Mouse (Mus musculus) adrenal gland (tissue): ENCODE results near the gene Pigc.

Experiments used
- intact Hi-C: fragments of 180-260 bp; cut with DNase I; formaldehyde crosslinking; loops from one replicate; pipeline ENCODE4 v1.15.1; 2025
- long read RNA-seq, 2 experiments: library from polyadenylated mRNA; unstranded; transcript quantifications; one replicate each; pipeline ENCODE4 v2.0.0; 2020; ENCODE audit warnings: borderline replicate concordance in 1 of 2; ENCODE audit not compliant: insufficient replicate concordance in 1 of 2

The Pigc gene
- long read RNA-seq, experiment 1, full-length matches to known transcripts, result 11 of 12 reads
- long read RNA-seq, experiment 1, partial matches to known transcripts, result 0 of 12 reads
- long read RNA-seq, experiment 1, other reads (novel, unspliced or antisense), result 1 of 12 reads
- long read RNA-seq, experiment 2, full-length matches to known transcripts, result 9 of 9 reads
- long read RNA-seq, experiment 2, partial matches to known transcripts, result 0 of 9 reads
- long read RNA-seq, experiment 2, other reads (novel, unspliced or antisense), result 0 of 9 reads

- intact Hi-C loops, result loop anchor here (5.0 kb wide), 1 partner anchor 91 kb away; the partner anchor contains the start of gene Suco
Measured at GRCm38 (mm10) chr1:161968589-161969407, at the start of gene Pigc. Pigc (plus strand) TSS chr1:161969186.

- intact Hi-C loops, result no loop called here
Measured at GRCm38 (mm10) chr1:161919594-161919993, 49.4 kb upstream of the Pigc start.

GRCm38 (mm10) chr1:161920475-161921454 lies 48.2 kb upstream of the Pigc start:
- intact Hi-C loops, result no loop called here

DNA sequence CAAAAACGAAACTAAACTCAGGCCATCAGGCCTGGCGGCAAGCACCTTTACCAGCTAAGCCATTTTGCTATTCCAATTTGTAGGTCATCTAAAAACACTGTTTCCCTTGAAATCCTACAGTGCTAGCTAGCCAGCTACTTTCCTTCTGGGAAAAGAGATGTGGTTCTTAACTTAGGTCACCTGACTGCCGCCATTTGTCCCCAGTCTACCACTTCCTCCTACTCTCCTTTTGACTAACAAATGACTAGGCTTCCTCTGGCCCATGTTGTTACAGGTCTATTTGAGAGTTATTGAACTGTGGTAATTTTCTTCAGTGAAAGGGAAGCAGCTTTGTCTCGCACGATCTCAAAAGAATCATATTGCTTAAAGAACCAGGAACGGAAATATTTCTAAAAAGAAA lies 47.1 kb upstream of the Pigc start:
- intact Hi-C loops, result no loop called here

- intact Hi-C loops, result no loop called here
Measured at GRCm38 (mm10) chr1:161924321-161924720, 44.7 kb upstream of the Pigc start.

- intact Hi-C loops, result no loop called here
Measured at GRCm38 (mm10) chr1:161925281-161925805, 43.6 kb upstream of the Pigc start.

DNA sequence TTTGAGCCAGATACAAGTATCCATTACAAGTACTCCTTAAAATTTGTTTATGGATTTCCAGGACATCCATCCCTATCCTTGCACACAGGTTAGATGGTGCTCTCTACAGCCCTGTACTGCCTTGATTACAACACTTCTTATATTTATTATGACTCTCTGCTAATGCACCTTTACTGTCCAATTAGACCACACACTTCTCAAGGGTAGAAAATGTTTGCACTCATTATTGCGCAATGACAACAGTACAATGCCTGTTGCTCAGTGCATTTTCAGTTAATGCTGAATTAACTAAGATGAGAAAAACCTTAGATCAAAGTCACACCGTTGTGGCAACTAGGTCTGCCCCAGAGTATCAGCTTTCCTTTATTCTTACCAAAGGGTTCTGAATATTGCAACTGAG lies 41.0 kb upstream of the Pigc start:
- intact Hi-C loops, result no loop called here

- intact Hi-C loops, result no loop called here
Measured at GRCm38 (mm10) chr1:161931313-161931712, 37.7 kb upstream of the Pigc start.

DNA sequence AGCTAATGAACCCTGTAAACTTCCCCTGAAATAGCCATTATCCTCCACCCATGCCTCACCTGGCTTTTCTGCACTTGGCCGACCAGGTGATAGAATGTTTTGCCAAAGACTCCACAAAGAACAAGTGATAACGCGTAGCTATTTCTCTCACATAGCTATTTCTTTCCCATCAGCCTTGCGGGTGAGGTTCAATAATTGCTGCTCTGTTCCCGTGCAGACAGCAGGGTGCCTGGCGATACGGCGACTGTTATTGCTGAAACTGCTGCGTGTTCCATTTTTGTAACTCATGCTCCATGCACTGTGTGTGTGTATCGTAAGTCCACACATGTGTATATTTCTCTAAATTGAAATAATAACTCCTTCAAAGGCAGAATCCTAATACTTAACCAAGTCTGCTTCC lies 37.2 kb upstream of the Pigc start:
- intact Hi-C loops, result no loop called here

DNA sequence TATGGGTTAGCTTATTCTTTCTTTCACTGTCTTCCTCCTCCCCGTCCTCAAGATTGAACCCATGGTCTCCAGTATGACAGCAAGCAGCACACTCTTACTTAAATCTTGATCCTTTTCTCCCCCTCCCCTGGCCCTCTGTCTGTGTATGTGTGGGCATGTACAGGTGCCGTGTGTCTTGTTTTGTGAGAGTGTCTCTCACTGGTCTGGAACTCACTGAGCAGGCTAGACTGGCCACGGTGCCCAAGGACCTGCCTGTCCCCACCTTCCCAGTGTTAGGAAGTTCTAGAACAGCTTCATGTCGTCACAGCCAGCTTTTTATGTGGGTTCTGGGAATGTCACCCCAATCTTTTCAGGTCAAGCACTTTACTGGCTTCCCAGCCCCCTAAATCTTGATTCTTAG lies 36.7 kb upstream of the Pigc start:
- intact Hi-C loops, result no loop called here

DNA sequence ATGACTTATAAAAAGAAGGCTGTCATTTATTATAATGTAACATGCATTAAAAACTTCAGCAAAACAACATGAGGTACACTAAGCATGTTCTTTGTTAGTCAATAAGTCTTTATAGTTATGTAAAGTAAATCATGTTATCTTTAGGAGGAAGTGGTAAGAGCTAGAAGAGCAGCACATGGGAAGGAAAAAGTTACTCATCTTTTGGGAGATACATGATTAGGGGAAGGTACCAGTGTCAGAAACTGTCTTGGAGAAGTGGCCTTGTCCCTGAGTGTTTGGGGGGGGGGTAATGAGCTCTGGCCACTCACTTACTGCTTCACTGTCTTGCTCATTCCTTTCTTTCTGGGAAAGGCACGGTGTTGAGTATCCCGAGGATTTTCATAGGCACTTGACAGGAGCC lies 26.9 kb upstream of the Pigc start:
- intact Hi-C loops, result no loop called here

- intact Hi-C loops, result no loop called here
Measured at GRCm38 (mm10) chr1:161951009-161951779, 17.8 kb upstream of the Pigc start.

- intact Hi-C loops, result no loop called here
Measured at GRCm38 (mm10) chr1:161952599-161952998, 16.4 kb upstream of the Pigc start.

DNA sequence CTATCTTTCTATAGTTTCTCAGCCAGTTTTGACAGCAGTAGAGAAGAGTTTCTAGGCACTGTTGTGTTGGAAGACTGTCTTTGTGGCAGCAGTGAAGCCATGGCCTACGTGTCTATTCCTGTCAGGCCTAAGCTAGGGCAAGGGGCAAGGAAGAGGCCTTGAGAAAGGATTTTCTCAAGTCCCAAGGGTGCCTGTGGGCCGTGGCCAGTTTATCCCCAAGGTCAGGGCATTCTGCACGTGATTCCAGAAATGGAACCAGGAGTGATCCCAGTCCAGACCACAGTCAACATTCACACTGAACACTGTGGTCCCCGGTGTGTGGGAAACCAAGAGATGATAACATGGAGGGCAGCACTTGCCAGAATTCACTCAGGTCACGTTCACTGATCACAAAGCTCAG lies 13.1 kb upstream of the Pigc start:
- intact Hi-C loops, result no loop called here

DNA sequence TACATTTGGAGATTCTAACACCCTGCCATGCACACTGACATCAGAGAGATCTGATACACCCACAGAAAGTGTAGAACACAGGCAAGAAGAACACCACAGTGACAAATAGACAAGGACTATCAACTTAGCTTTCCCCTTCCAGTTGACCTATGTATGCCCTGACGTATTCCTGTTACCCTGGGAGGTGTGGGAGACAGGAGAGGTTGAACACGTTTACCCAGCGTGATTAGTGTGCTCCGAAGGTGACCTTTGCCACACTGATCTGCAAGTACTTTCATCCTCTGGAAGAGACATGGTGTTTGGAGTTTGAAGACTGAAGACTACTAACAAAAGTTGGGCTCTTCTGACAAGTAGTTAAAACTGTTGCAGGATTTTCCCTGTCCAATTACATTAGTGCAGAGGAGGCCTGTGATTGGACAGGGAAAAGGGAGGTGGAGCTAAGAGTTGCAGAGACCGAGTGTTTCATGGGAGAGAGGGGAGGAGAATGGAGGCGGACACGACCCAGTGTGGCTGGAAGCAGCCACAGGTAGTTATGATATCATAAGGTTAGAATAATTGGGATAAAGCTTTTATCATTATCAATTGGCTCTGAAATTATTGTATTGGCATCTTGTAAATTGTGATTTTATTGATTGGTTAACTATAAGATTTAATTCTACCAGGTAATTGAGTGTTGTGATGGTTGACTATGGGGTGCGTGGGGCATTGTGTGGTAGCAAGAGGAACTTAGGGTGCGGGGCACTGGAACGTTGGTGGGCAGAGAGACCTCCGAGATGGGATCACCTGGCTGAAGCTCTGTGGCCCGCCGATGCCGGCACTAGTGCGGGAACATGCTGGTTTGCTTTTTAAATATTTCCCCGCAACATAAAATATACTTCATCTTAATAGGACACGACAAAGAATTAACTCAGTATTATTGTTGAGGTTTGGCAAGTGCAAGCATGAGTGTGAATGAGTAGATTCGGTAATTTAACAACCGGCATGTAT lies 10.7 kb upstream of the Pigc start:
- intact Hi-C loops, result no loop called here

- intact Hi-C loops, result loop anchor here (5.0 kb wide), 1 partner anchor 215 kb away; no protein-coding TSS in a partner anchor
Measured at GRCm38 (mm10) chr1:161962465-161963377, 6.3 kb upstream of the Pigc start.

DNA sequence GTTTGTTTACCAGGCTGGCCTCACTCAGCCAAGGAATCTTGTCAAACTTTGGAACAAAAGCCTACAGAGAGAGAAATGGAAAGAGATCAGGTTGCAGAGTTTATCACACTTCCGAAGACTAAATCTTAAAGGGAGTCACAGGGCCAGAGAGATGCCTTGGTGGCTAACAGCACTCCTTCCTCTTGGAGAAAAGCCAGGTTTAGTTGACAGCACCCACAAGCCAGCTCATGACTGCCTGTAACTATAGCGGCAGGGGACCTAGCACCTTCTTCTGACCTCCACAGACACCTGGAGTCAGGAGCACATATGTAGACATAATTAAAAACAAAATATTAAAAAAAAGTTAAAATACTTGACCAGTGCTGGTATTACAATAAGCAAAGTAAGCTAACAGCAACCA lies 1.1 kb upstream of the Pigc start:
- intact Hi-C loops, result loop anchor here (5.0 kb wide), 1 partner anchor 91 kb away; the partner anchor contains the start of gene Suco

GRCm38 (mm10) chr1:161970874-161971273 lies 1.9 kb downstream of the Pigc start:
- intact Hi-C loops, result no loop called here
